Mouse (Mus musculus) layer of hippocampus, adult 2 months (tissue): ENCODE data around the gene Rasl11b. TPM values are rescaled to one million over a fixed set of nuclear protein-coding genes. Genes with fewer than 3 reads are reported as not detected.

ENCODE experiments used
- DNase-seq, 2 experiments: peaks; one replicate each; pipeline ENCODE4 v3.0.0; 2022; ENCODE audit warnings: low spot score in 2 of 2
- H3K27ac ChIP-seq: fragments of 200-600 bp; 2 replicates; pipeline ENCODE4 v1.8.1; 2022
- H3K4me3 ChIP-seq: fragments of 200-600 bp; 2 replicates; pipeline ENCODE4 v1.8.1; 2022; ENCODE audit warnings: mild to moderate bottlenecking
- CTCF ChIP-seq: fragments of 200-600 bp; conservative IDR thresholded peaks from 2 replicates; pipeline ENCODE4 v1.8.1; 2022; ENCODE audit warnings: antibody characterized with exemption, mild to moderate bottlenecking, moderate library complexity
- long read RNA-seq, 2 experiments: library from polyadenylated mRNA; stranded (forward); transcript quantifications; one replicate each; pipeline ENCODE4 v2.0.0; 2021; ENCODE audit warnings: borderline mapping rate in 2 of 2
- total RNA-seq, 2 experiments: library from RNA; stranded (reverse); gene quantifications; 2 replicates each; pipeline ENCODE4 v1.2.3; 2021

Gene Rasl11b
- total RNA-seq = 10 to 100 TPM; 65.6 to 75.4 TPM
- long read RNA-seq, experiment 1, transcript Rasl11b-201 (4 exons, 1,812 nt) = major isoform, 28 of 32 reads
- long read RNA-seq, experiment 1, partial matches to known transcripts = 0 of 32 reads
- long read RNA-seq, experiment 1, other reads (novel, unspliced or antisense) = 0 of 32 reads
- long read RNA-seq, experiment 2, transcript Rasl11b-201 (4 exons, 1,812 nt) = major isoform, 40 of 44 reads
- long read RNA-seq, experiment 2, partial matches to known transcripts = 0 of 44 reads
- long read RNA-seq, experiment 2, other reads (novel, unspliced or antisense) = 0 of 44 reads

DNA sequence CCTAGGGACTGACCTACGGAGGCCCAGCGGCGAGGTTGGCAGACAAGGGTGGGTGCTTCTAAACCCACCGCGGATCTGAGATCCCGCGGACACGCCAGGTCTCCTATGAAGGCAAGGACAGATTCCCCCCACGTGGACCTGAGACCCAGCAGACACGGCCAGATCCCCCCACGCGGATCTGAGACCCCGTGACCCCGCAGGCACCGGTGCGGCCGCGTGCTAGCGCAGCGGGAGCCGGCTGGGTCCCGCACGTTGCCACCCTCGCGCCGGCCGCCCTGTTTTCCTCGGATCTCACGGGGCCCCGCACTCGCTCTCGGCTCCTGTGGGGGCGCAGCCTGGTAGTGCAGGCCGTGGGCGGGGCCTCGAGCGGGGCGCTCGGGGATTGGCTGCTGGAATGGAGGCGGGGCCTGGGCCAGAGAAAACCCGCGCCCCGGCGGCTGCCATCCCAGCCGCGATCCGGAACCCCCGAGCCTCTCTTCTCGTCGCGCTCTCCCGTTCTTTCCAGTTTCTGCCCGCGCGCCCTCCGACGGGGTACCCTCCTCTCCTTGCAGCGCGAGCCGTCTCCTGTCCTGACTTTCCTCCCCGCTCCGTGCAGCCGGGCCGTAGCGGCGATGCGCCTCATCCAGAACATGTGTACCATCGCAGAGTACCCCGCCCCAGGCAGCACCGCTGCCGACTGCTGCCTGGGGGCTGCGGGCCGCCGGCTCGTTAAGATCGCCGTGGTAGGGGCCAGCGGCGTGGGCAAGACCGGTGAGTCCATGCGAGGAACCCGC is at the start of gene Rasl11b:
TSS of gene Rasl11b (plus strand) at position 446 of the 773 bp plus-strand sequence.
- DNase-seq = peak; percentile 93 to 95
- Histone ChIP-seq H3K4me3 (peak within 1 kb of the TSS; percentile 99), H3K27ac (peak within 1 kb of the TSS; percentile 95)
- TF ChIP-seq CTCF = peak; percentile 71

DNA sequence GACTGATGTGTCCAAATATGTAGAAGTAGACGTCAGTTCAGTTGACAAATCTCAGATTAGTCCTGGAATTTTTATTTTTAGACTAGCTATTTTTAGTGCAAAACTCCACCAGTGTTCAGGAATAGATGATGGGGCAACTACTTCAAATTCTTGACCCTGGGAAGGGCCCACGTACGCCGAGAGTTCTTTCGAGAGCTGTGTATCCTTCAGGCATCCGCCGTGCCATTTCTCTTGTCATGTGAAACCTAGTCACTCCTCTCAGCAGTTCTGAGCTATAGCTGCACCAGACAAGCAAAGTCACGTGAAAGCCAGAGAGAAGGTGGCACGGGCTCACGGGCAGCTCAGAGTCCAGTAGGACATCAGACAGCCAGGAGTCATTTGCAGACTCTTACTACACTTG is 47.5 kb upstream of the Rasl11b start:
- no peak overlapping the region for H3K27ac ChIP-seq
- no peak for TF ChIP-seq CTCF
- no peak for DNase-seq
- H3K4me3 ChIP-seq = no peak overlapping the region

DNA sequence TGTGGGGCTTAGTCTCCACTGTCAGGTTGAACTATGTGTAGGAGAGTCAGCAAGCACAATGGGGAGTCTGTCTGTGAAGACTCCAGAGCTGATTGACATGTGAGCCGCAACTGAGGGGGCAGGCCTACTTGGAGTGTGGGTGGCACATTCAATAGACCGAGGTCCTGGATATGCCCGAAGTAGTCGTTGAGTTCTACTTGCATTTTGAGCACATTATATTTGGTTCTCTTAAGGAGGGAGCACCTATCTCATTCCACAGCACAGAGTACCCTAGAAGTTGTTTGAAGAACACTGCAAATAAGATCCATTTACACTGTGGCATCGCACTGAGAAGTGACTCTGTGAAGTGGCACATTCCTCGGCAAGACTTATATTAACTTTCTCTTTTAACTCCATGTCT is 45.1 kb upstream of the Rasl11b start:
- Histone ChIP-seq H3K27ac (no peak overlapping the region), H3K4me3 (no peak overlapping the region)
- no peak for TF ChIP-seq CTCF
- no peak for DNase-seq

DNA sequence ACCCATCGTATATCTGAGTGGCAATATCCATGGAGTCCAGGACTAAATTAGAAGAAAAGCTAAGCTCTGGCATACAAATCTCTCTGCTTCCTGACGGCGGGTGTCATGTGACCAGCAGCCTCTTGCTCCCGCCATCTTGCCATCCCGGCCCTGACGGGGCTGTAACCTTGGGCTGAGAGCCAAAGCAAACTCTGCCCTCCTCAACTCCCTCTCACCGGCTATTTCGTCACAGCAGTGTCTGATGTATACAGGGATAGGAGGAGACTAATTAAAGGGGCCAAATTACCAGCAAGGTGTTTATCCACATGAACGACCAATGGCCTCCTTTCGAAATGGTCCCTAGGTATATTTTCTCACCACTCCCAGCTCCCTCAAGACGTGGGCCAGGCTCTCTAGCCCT is 43.3 kb upstream of the Rasl11b start:
- DNase-seq = no peak
- Histone ChIP-seq H3K27ac (no peak overlapping the region), H3K4me3 (no peak overlapping the region)
- TF ChIP-seq CTCF = no peak

DNA sequence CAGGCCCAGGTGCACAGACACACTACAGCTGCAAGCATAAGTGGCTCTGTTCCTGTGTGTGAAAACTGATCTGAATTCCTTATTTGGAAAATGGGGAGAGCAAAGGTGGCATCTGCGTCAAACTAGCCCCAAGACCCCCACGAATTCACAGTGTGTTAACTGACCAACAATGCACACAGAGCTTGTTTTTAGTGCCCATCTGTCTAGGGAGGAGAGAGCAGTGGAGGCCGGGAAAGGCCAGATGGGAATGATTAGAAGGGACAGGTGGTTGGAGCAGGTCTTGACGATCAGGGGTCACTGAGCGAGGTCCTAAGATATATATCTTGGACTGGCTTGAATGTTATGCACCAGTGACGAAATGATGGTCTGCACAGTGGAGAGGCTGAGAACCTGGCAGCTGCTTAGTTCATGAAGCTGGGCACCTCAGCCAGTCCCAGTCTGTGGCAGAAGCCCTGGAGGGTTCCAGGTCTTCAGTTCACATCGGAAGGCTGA is 39.2 kb upstream of the Rasl11b start:
- no peak overlapping the region for H3K4me3 ChIP-seq
- TF ChIP-seq CTCF = no peak
- DNase-seq = no peak
- no peak overlapping the region for H3K27ac ChIP-seq

DNA sequence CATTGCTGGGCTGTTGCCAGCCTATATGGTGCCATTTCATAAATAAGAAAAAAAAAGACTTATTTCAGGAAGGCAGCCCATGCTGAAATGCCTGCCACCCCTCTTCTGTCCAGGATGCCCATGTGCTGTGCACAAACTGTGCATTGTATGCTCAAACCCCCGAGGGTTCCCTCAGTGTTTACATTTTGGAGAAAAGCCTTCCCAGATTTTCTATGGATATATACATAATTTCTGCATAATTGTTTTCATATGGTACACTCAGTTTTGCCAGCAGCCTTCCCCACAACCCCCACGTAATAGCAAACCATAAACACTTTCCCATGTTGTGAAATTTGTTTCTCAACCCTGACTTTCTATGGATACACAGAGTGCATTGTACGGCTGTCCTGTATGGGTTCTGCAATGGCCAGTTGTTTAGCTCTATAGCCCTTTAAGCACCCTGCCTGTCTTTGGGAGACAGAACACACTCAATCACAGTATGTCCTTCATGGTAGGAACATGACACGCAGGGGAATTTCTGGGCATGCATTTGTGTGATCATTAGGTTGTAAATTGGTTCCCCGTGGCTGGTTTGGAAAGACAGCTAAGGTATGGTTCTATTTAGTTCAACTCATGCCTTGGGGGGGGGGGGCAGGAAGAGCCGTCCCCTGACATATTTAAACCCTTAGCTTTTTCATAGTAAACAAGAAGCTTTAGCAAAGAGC is 36.0 kb upstream of the Rasl11b start:
- TF ChIP-seq CTCF = no peak
- Histone ChIP-seq H3K27ac (no peak overlapping the region), H3K4me3 (no peak overlapping the region)
- no peak for DNase-seq

DNA sequence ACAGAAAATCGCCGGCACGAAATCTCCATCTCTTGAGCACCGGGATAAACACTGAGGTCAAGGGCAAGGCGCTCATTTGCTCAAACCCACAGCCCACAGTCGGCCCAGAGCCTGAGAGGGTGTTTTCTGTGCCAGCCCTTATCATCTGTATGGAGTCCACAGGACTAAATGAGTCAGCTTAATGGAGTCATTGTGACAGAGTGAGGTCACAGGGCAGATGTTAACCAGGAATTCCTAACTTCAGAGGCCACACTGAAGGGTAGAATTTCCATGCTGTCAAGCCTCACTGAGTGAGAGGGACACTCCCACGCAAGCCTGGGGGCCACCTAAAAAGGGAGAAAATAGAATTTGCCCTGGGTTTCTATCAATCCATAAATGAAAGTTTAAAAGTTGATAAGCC is 35.2 kb upstream of the Rasl11b start:
- TF ChIP-seq CTCF = no peak
- H3K4me3 ChIP-seq = no peak overlapping the region
- no peak overlapping the region for H3K27ac ChIP-seq
- DNase-seq = no peak

DNA sequence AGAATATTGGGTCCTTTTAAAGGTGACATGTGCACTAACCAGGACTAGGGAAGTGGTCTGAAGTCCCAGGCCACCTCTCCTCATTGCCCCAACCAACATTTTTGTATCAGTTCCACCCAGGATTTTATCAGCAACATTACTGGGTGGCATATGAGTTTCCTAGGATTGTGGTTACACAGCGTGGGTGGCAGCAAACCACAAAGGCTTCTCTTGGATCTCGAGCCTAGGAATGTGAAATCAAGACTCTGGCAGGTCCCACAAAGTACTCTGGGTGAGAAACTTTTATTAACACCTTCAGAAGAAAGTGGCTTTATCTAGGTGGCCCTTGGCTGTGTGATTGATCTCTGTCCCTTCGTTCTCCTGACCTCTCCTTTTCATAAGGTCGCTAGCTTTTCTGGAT is 34.7 kb upstream of the Rasl11b start:
- TF ChIP-seq CTCF = no peak
- Histone ChIP-seq H3K27ac (no peak overlapping the region), H3K4me3 (no peak overlapping the region)
- DNase-seq = no peak

DNA sequence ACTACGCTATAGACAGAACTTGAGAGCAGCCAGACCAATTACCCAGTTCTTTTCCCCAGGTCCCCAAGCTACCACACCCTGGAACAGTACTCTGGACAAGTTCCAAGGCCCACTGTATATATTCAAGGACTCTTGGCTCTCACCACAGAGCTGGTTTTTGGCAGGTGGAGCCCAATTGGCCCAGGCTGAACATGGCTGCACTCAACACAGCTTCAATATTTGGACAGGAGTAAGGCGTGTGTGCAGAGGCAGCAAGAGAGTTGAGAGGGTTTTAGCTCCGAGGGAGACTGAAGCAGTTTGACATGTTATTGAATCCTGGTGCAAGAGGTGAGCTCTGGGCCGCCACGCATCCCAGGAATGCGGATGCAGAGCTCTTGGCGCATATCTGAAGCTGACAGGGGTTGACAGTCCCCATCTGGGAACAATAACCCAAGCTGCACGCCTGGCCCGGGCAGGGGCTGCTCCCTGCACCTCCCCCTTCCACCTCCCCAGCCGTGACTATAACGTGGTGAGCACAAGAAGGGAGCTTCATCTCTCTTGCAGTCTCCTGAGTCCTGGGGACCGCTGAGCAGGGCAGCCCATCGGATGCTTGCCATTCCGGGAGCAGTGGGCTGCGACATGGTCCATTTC is 33.7 kb upstream of the Rasl11b start:
- DNase-seq = no peak
- Histone ChIP-seq H3K4me3 (no peak overlapping the region), H3K27ac (no peak overlapping the region)
- TF ChIP-seq CTCF = no peak

DNA sequence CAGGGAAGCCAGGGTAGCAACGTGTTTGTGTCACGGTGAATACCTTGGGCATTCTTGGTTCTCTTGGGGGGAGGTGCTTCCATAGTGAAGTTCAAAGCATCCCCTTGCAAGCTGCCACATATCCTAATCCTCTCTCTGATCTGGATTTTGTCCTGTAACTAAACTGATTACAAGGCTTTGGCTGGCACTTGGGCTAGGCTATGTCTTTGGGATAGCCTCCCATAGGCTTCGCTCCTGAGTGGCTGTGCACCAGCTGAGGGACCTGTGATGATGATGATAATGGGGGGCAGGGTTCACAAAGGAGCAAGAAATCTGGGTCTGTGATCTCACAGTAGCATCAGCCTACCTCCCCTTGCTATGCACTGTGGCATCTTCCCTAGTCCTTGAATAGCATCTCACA is 33.1 kb upstream of the Rasl11b start:
- Histone ChIP-seq H3K4me3 (no peak overlapping the region), H3K27ac (no peak overlapping the region)
- TF ChIP-seq CTCF = no peak
- no peak for DNase-seq

DNA sequence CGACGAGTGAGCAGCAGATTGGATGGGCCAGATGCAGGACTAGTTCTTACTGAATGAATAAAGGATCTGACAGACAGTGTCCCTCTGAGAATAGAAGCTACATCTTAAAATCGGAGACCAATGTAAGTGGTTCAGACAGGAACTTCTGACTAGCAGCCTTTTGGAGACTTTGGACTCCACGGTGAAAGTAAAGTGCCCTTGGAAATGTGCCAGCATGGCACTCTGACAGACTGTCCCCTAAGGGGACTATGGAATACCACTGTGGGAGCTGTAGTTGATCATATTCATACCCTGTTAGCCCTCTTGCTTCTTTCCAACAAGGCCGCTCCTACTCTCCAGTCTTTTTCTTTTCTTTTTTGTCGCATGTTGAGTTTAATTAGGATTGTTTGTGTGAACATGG is 31.9 kb upstream of the Rasl11b start:
- Histone ChIP-seq H3K4me3 (no peak overlapping the region), H3K27ac (no peak overlapping the region)
- DNase-seq = no peak
- no peak for TF ChIP-seq CTCF

DNA sequence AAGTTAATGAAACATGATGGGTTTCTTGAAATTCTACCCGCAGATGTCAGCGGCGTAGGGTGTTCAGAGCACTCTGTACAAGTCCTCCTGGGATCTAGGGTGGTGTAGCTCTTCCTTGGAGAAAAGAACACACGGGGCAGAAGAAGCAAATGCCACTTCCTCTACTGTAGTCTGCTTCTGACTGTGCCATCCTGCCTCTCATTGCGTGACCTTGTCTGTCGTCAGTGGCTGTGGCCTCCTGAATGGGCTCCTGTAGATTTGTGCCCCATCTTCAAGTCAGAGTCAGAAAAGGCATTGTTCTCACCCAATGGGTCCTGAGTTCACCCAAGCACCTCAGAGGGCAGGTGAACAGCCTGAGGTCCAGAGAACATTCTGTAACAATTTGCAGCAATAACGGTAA is 30.5 kb upstream of the Rasl11b start:
- H3K4me3 ChIP-seq = no peak overlapping the region
- no peak overlapping the region for H3K27ac ChIP-seq
- TF ChIP-seq CTCF = no peak
- no peak for DNase-seq

DNA sequence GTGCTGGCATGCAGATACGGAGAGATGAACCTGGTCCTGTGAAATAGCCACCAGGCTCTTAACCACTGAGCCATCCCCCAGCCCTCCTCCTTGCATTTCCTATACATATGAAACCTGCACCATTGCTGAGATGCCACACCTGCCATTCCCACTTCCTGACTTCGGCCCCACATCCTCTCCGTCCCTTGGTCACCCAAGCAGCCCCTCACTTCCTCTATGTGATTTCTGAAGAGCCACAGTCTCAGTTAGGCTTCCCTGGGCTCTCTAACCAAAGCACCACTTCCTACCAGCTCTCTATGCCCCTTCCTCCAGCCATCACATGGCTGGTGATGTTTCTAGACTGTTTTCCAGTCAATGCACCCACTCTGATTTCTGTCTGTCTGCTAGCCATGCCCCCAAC is 28.4 kb upstream of the Rasl11b start:
- H3K27ac ChIP-seq = no peak overlapping the region
- no peak for DNase-seq
- TF ChIP-seq CTCF = no peak
- H3K4me3 ChIP-seq = no peak overlapping the region
